ENCODE assay signal across 7 mouse cellular contexts in the genomic region with DNA sequence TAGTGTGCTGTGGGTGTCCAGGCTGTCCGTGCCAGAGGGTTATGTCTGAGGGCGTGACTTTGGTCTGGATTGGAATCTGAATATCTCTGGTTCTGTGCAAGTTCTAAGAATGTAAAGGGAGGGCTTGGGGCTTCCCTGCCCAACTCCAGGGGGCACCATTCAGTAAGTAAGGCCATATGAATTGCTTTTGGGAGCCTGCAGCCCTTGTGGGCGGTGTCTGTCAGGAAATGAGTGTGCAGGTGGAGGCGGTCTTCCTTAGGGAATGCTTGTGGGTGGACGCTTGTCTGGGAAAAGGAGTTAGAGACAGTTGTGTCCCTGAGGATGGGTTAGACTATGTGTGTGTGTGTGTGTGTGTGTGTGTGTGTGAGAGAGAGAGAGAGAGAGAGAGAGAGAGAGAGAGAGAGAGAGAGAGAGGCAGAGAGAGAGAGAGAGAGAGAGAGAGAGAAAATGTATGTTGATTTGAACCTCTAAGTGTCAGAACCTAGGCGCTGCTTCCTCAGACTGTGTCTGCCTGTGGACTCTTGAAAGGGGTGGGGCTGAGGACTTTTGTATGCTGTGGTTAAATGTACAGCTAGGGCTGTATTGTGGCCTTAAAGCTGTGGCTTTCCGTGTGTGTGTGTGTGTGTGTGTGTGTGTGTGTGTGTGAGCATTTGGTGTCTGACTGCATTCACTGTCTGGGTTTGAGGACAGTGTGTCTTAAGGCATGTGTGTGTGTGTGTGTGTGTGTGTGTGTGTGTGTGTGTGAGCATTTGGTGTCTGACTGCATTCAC. TPM values are rescaled to one million over a fixed set of nuclear protein-coding genes. Genes with fewer than 3 reads are reported as not detected.
DNase-seq lines count a peak whose midpoint lies in the region; ATAC-seq and TF ChIP-seq lines count a peak whose summit lies in the region.
"Not testable (repeated sequence)": the region's sequence is repeated elsewhere in the genome, so short reads cannot be mapped to it uniquely, and the experiment has no call there.

No protein-coding gene starts in this region.

- not testable (repeated sequence) for H3K4me3 ChIP-seq in embryonic fibroblast, embryonic 13.5 days (ENCODE audit: insufficient read depth, low read length); hindbrain, embryonic 12.5 days; kidney, postnatal 0 days (replicated peaks; ENCODE audit: low read depth, low read length); lung, embryonic 16.5 days (ENCODE audit: low read length)

- H3K9me3 ChIP-seq in hindbrain, embryonic 12.5 days (replicated peaks); kidney, postnatal 0 days (replicated peaks; ENCODE audit: low read length); lung, embryonic 16.5 days (ENCODE audit: control insufficient read depth, low read length): not testable (repeated sequence)

- H3K9ac ChIP-seq in hindbrain, embryonic 12.5 days; kidney, postnatal 0 days (ENCODE audit: low read depth, low read length); lung, embryonic 16.5 days (ENCODE audit: low read length): not testable (repeated sequence)

- TF ChIP-seq POLR2A in embryonic fibroblast, embryonic 13.5 days (IDR thresholded peaks at IDR 0.05; ENCODE audit: low read depth, low read length) = not testable (repeated sequence)

- not testable (repeated sequence) for H3K4me1 ChIP-seq in embryonic fibroblast, embryonic 13.5 days (ENCODE audit: control insufficient read depth, insufficient read depth, low read length); kidney, postnatal 0 days (replicated peaks; ENCODE audit: insufficient read depth, low read length); lung, embryonic 16.5 days (replicated peaks; ENCODE audit: control insufficient read depth, insufficient read depth, low read length)
- H3K4me1 ChIP-seq in hindbrain, embryonic 12.5 days = peaks cover 30% of the 10 kb centered on the region

- H3K27me3 ChIP-seq in hindbrain, embryonic 12.5 days; kidney, postnatal 0 days (ENCODE audit: insufficient read depth, low read length); lung, embryonic 16.5 days (ENCODE audit: control insufficient read depth, insufficient read depth, low read depth, low read length): not testable (repeated sequence)

- peak; percentile 57 for DNase-seq in T-cell, adult 2 months (ENCODE audit: low spot score)
- not testable (repeated sequence) for DNase-seq in kidney, postnatal 0 days (ENCODE audit: low spot score)
- DNase-seq in natural killer cell, adult 2 months (ENCODE audit: low spot score in 2 of 2) = peak; percentile 37 to 48
- DNase-seq in right cerebral cortex, postnatal 36 days (ENCODE audit: low spot score in 2 of 2) = peak; percentile 69 to 77

- peak overlapping the region; percentile 0; the same call in 1 of the 2 replicates for H3K27ac ChIP-seq in embryonic fibroblast, embryonic 13.5 days (ENCODE audit: insufficient read depth, low read length)
- H3K27ac ChIP-seq in hindbrain, embryonic 12.5 days; kidney, postnatal 0 days; lung, embryonic 16.5 days (ENCODE audit: low read length): not testable (repeated sequence)

- not testable (repeated sequence) for H3K4me2 ChIP-seq in hindbrain, embryonic 12.5 days (replicated peaks); kidney, postnatal 0 days (ENCODE audit: low read length); lung, embryonic 16.5 days (ENCODE audit: low read depth, low read length)

- not testable (repeated sequence) for TF ChIP-seq CTCF in embryonic fibroblast, embryonic 13.5 days (IDR thresholded peaks at IDR 0.05; ENCODE audit: borderline replicate concordance, insufficient read depth, low read length)
- TF ChIP-seq CTCF in kidney, postnatal 0 days (IDR thresholded peaks at IDR 0.05; ENCODE audit: low read depth) = peak; percentile 25; the same call in 1 of the 2 replicates

- peak; percentile 27 for ATAC-seq in hindbrain, embryonic 12.5 days (ENCODE audit: low FRiP score)
- not testable (repeated sequence) for ATAC-seq in kidney, postnatal 0 days (replicated peaks; ENCODE audit: low FRiP score, low read depth)
- ATAC-seq in lung, embryonic 16.5 days (ENCODE audit: low read depth) = peak; percentile 75

- not testable (repeated sequence) for H3K36me3 ChIP-seq in hindbrain, embryonic 12.5 days; kidney, postnatal 0 days (ENCODE audit: insufficient read depth, low read length); lung, embryonic 16.5 days (ENCODE audit: control insufficient read depth, insufficient read depth, low read length)

- WGBS in hindbrain, embryonic 12.5 days = 46% methylated on average over 7 of the region's 7 CpGs
- 41% methylated on average over 7 of the region's 7 CpGs for WGBS in kidney, postnatal 0 days
- WGBS in lung, embryonic 16.5 days = 45% methylated on average over 7 of the region's 7 CpGs

RNA-seq across cellular contexts. Expression of gene Pde4a, which starts 30.4 kb away (rescaled TPM):
- polyA plus RNA-seq in embryonic fibroblast, embryonic 13.5 days (2011; ENCODE audit: insufficient read length, low read depth, missing spikeins) = 14.7 and 20.6 TPM in 2 replicates
- polyA plus RNA-seq in hindbrain, embryonic 12.5 days (2016; fragmentation: Nextera tagmentation; extraction: Ambion mirVana) = 11.4 and 11.7 TPM in 2 replicates
- 8.2 and 8.3 TPM in 2 replicates for polyA plus RNA-seq in kidney, postnatal 0 days (2015; fragmentation: Nextera tagmentation; extraction: Ambion mirVana)
- 9.7 and 11.0 TPM in 2 replicates for polyA plus RNA-seq in lung, embryonic 16.5 days (2015; fragmentation: Nextera tagmentation; extraction: Ambion mirVana)

RNA-seq across cellular contexts. Expression of gene Keap1, which starts 43.2 kb away (rescaled TPM):
- 23.2 and 27.4 TPM in 2 replicates for polyA plus RNA-seq in embryonic fibroblast, embryonic 13.5 days (2011; ENCODE audit: insufficient read length, low read depth, missing spikeins)
- 54.8 and 55.6 TPM in 2 replicates for polyA plus RNA-seq in hindbrain, embryonic 12.5 days (2016; fragmentation: Nextera tagmentation; extraction: Ambion mirVana)
- polyA plus RNA-seq in kidney, postnatal 0 days (2015; fragmentation: Nextera tagmentation; extraction: Ambion mirVana) = 49.3 and 50.8 TPM in 2 replicates
- polyA plus RNA-seq in lung, embryonic 16.5 days (2015; fragmentation: Nextera tagmentation; extraction: Ambion mirVana) = 60.4 and 61.3 TPM in 2 replicates

RNA-seq across cellular contexts. Expression of gene Cdc37, which starts 46.1 kb away (rescaled TPM):
- polyA plus RNA-seq in embryonic fibroblast, embryonic 13.5 days (2011; ENCODE audit: insufficient read length, low read depth, missing spikeins) = 142 and 166 TPM in 2 replicates
- 271 and 274 TPM in 2 replicates for polyA plus RNA-seq in hindbrain, embryonic 12.5 days (2016; fragmentation: Nextera tagmentation; extraction: Ambion mirVana)
- polyA plus RNA-seq in kidney, postnatal 0 days (2015; fragmentation: Nextera tagmentation; extraction: Ambion mirVana) = 256 and 271 TPM in 2 replicates
- 265 and 301 TPM in 2 replicates for polyA plus RNA-seq in lung, embryonic 16.5 days (2015; fragmentation: Nextera tagmentation; extraction: Ambion mirVana)

RNA-seq across cellular contexts. Expression of gene S1pr5, which starts 52.3 kb away (rescaled TPM):
- not detected in 2 replicates for polyA plus RNA-seq in embryonic fibroblast, embryonic 13.5 days (2011; ENCODE audit: insufficient read length, low read depth, missing spikeins)
- polyA plus RNA-seq in hindbrain, embryonic 12.5 days (2016; fragmentation: Nextera tagmentation; extraction: Ambion mirVana) = 1.5 and 1.9 TPM in 2 replicates
- 0.11 TPM in 1 of 2 replicates, not detected in the other for polyA plus RNA-seq in kidney, postnatal 0 days (2015; fragmentation: Nextera tagmentation; extraction: Ambion mirVana)
- polyA plus RNA-seq in lung, embryonic 16.5 days (2015; fragmentation: Nextera tagmentation; extraction: Ambion mirVana) = 0.11 and 0.21 TPM in 2 replicates
